Mouse (Mus musculus) embryonic facial prominence, embryonic 10.5 days (tissue): ENCODE results near the gene Gm4894. TPM values are rescaled to one million over a fixed set of nuclear protein-coding genes. Genes with fewer than 3 reads are reported as not detected.

Experiments used
- DNase-seq: peaks from one replicate; pipeline ENCODE4 v3.0.0-alpha.2; 2017; ENCODE audit warnings: low spot score
- H3K27ac ChIP-seq: fragments of 300-500 bp; sonication (generic); replicated peaks from 2 replicates; pipeline ENCODE4 v1.5.1; 2016; ENCODE audit warnings: mild to moderate bottlenecking
- H3K27me3 ChIP-seq: fragments of 300-500 bp; sonication (generic); replicated peaks from 2 replicates; pipeline ENCODE4 v1.6.1; 2016; ENCODE audit warnings: low read depth, mild to moderate bottlenecking; ENCODE audit not compliant: poor library complexity, severe bottlenecking
- H3K36me3 ChIP-seq: fragments of 300-500 bp; sonication (generic); replicated peaks from 2 replicates; pipeline ENCODE4 v1.6.1; 2016; ENCODE audit warnings: mild to moderate bottlenecking, moderate library complexity
- H3K4me1 ChIP-seq: fragments of 300-500 bp; sonication (generic); 2 replicates; pipeline ENCODE4 v1.6.1; 2016
- H3K4me3 ChIP-seq: fragments of 300-500 bp; sonication (generic); 2 replicates; pipeline ENCODE4 v1.5.1; 2016; ENCODE audit warnings: mild to moderate bottlenecking, moderate library complexity
- H3K9me3 ChIP-seq: fragments of 300-500 bp; sonication (generic); 2 replicates; pipeline ENCODE4 v1.6.1; 2016; ENCODE audit warnings: mild to moderate bottlenecking
- WGBS: fragments of 180-500 bp; shearing (Covaris S2); methylation state at CpG from one replicate; pipeline ENCODE4 v1.1.7; 2016; 5-methylcytosine and 5-hydroxymethylcytosine counted together
- polyA plus RNA-seq: library from polyadenylated mRNA; unstranded; fragments of >200 nt; fragmentation: Nextera tagmentation; extraction: Ambion mirVana; gene quantifications from 2 replicates; pipeline ENCODE4 v1.2.1, GENCODE M21; 2016

The Gm4894 gene
- polyA plus RNA-seq, 1 experiment from 2014 or later: not detected

- Histone ChIP-seq H3K36me3 (no peaks in the 10 kb centered on the region), H3K27me3 (no peaks in the 10 kb centered on the region), H3K4me1 (no peaks in the 10 kb centered on the region; the same call in 1 of the 2 replicates), H3K27ac (no peak overlapping the region), H3K4me3 (no peak overlapping the region), H3K9me3 (no peaks in the 10 kb centered on the region)
- no peak for DNase-seq
- 90% methylated on average over 11 of the region's 11 CpGs for WGBS
These were observed 26.4 kb downstream of the Gm4894 start for GRCm38 (mm10) chr9:49276542-49277334.

DNA sequence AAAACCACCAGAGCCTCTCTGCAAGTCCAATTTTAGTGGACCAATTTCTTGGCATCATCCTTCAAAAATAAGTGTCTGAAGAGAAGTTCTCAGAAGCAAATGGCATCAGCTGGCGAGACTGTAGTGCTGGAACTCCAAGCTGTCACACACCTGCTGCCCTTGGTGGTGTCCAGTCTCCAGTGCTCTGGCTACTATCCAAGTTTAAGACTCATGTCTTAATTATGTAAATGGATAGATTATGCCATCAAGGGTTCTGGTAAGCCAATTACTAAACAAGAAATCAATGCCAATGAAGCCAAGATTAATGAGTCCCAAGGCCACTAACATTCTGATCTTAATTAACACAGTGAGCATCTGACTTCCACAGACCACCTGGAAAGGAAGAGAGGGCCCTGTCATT lies 44.8 kb downstream of the Gm4894 start:
- no peak overlapping the region for H3K4me3 ChIP-seq
- no peaks in the 10 kb centered on the region for H3K4me1 ChIP-seq
- no peaks in the 10 kb centered on the region for H3K36me3 ChIP-seq
- DNase-seq: no peak
- no peak overlapping the region for H3K27ac ChIP-seq
- no peaks in the 10 kb centered on the region for H3K27me3 ChIP-seq
- no peaks in the 10 kb centered on the region for H3K9me3 ChIP-seq
- WGBS: 81% methylated on average over 1 of the region's 1 CpGs

GRCm38 (mm10) chr9:49307576-49307975 lies 57.2 kb downstream of the Gm4894 start:
- no peaks in the 10 kb centered on the region for H3K4me1 ChIP-seq
- WGBS: 87% methylated on average over 3 of the region's 3 CpGs
- no peak overlapping the region for H3K27ac ChIP-seq
- no peaks in the 10 kb centered on the region for H3K27me3 ChIP-seq
- H3K9me3 ChIP-seq: no peaks in the 10 kb centered on the region
- H3K36me3 ChIP-seq: no peaks in the 10 kb centered on the region
- H3K4me3 ChIP-seq: no peak overlapping the region
- no peak for DNase-seq

DNA sequence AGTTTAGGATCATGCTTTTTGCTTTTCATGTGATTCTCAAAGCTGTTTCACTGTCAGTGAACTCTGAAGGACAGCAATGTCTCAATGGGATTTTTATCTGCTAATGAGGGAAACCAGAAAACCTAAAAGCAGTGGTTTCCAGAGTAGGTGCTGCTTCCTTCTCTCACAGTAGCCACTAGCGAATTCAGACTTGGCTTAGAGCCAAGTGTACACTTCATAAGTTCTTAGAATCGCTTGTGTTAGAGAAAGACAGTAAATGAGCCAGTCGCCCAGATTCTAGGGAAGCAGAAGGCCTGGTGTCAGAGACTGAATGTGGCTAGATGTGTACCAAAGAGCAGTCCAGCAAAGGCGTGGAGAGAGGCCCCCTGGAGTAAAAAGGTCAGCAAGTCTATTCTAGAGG lies 60.5 kb downstream of the Gm4894 start:
- WGBS: 81% methylated on average over 4 of the region's 4 CpGs
- DNase-seq: no peak

DNA sequence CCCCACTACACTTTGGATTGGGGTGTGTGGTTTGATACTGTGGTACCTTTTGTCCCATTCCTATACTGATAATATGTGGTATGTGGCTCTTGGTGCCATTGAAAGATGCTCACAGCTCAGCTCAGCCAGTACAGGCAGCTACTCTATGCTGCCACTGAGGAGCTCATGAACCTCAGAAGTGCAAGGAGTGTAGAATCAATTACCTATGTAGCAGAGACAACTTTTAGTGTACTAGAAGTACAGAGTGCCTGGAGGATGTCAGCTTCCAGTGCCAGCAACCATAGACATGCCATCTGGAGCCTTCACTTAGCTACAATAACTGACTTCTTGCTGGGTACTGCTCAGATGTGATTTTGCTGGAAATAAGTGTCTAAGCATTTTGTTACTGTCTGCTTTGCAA lies 68.3 kb downstream of the Gm4894 start:
- H3K4me3 ChIP-seq: no peak overlapping the region
- DNase-seq: no peak
- H3K9me3 ChIP-seq: no peaks in the 10 kb centered on the region
- no peaks in the 10 kb centered on the region for H3K27me3 ChIP-seq
- H3K27ac ChIP-seq: no peak overlapping the region
- H3K4me1 ChIP-seq: no peaks in the 10 kb centered on the region
- H3K36me3 ChIP-seq: no peaks in the 10 kb centered on the region

More for the DNA sequence above, 60.5 kb downstream of the Gm4894 start:
- Histone ChIP-seq H3K27me3 (no peaks in the 10 kb centered on the region), H3K36me3 (no peaks in the 10 kb centered on the region), H3K4me3 (no peak overlapping the region), H3K4me1 (no peaks in the 10 kb centered on the region), H3K27ac (no peak overlapping the region), H3K9me3 (no peaks in the 10 kb centered on the region)

Other genes with a start within 250 kb of the Gm4894 start
- gene Zw10, start 194.9 kb upstream of the Gm4894 start, polyA plus RNA-seq: 55.6 and 59.1 TPM in 2 replicates
- gene Tmprss5, start 169.3 kb upstream of the Gm4894 start, polyA plus RNA-seq: 0.50 and 0.92 TPM in 2 replicates
- 0.11 and 0.40 TPM in 2 replicates for gene Drd2, start 90.1 kb downstream of the Gm4894 start, polyA plus RNA-seq
- gene Ankk1, start 176.5 kb downstream of the Gm4894 start, polyA plus RNA-seq: not detected in 2 replicates
- 1.4 and 1.6 TPM in 2 replicates for gene Ttc12, start 235.7 kb downstream of the Gm4894 start, polyA plus RNA-seq